Mouse (Mus musculus) MEL (cell line): ENCODE data around the gene Cpt2.

Experiments
- EP300 ChIP-seq, 2 experiments: IDR thresholded peaks; 2 replicates each; pipeline ENCODE4 v1.6.1; 2011; ENCODE audit warnings: improper control_type of control experiment in 2 of 2, low read length in 2 of 2, low read depth in 1 of 2, mild to moderate bottlenecking in 1 of 2
- GATA1 ChIP-seq: IDR thresholded peaks from 2 replicates; pipeline ENCODE4 v1.6.1; 2011; ENCODE audit warnings: low read depth, low read length, improper control_type of control experiment
- HCFC1 ChIP-seq: IDR thresholded peaks from 2 replicates; pipeline ENCODE4 v1.6.1; 2012; ENCODE audit warnings: low read depth, mild to moderate bottlenecking, inconsistent platforms, low read length, improper control_type of control experiment, moderate library complexity
- MAX ChIP-seq: IDR thresholded peaks from 2 replicates; pipeline ENCODE4 v1.6.1; 2011; ENCODE audit warnings: low read length, improper control_type of control experiment
- POLR2A ChIP-seq, 2 experiments: IDR thresholded peaks; 2 replicates each; pipeline ENCODE4 v1.6.1; 2011 to 2012; ENCODE audit warnings: low read length in 2 of 2, mild to moderate bottlenecking in 2 of 2, control low read depth in 1 of 2, improper control_type of control experiment in 1 of 2, low read depth in 1 of 2, moderate library complexity in 1 of 2; ENCODE audit not compliant: control insufficient read depth in 1 of 2, insufficient read depth in 1 of 2, poor library complexity in 1 of 2
- RCOR1 ChIP-seq: IDR thresholded peaks from 2 replicates; pipeline ENCODE4 v1.6.1; 2012; ENCODE audit warnings: low read depth, mild to moderate bottlenecking, inconsistent platforms, low read length, improper control_type of control experiment

- TF ChIP-seq POLR2A (IDR thresholded peaks at IDR 0.05; ENCODE audit: control insufficient read depth in 1 of 2, insufficient read depth in 1 of 2, low read depth in 1 of 2, low read length in 2 of 2, poor library complexity in 1 of 2) (no peak), MAX (no peak), GATA1 (no peak), EP300 (IDR thresholded peaks at IDR 0.05; ENCODE audit: low read depth in 1 of 2, low read length in 2 of 2) (no peak), RCOR1 (no peak), HCFC1 (no peak)
These were observed 13.9 kb upstream of the Cpt2 start for GRCm38 (mm10) chr4:107937338-107937737.
